Mouse (Mus musculus): ENCODE measurements around the gene Hist2h3c1. TPM values are rescaled to one million over a fixed set of nuclear protein-coding genes. Genes with fewer than 3 reads are reported as not detected.
A peak's percentile ranks its signal among the peaks of the same experiment; 100 is the strongest.
"Not testable (repeated sequence)": the region's sequence is repeated elsewhere in the genome, so short reads cannot be mapped to it uniquely, and the experiment has no call there.

Hist2h3c1 gene
- 0.71 and 0.91 TPM in 2 replicates for polyA plus RNA-seq (2016; fragmentation: Nextera tagmentation; extraction: Ambion mirVana)

DNA sequence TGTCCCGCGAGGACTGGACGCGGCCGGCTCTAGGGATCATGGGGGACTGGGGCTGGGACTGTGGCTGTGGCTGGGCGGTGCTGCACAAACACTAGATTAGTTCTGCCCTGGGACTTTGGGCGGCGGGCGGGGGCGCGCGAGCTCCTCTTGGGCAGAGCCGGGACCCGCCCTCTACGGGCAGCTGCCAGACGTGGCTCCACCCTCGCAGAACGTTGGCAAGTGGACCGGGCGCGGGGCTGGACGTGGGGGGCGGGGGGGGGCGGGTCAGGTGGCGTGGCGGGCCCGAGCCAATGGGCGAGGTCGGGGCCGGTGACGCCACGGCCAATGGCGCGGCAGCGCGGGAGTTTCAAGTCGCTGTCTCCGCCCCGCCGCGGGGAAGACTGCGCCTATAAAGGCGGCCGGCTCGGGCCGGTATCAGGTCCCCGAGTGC lies at the start of gene Hist2h3c1:
Hist2h3c1 (plus strand) TSS at position 259 of the 430 bp plus-strand sequence.
- H3K27me3 ChIP-seq; H3K36me3 ChIP-seq; H3K9me3 ChIP-seq (replicated peaks): not testable (repeated sequence)
- ATAC-seq (ENCODE audit: low FRiP score): peak; percentile 93
- Histone ChIP-seq H3K4me2 (replicated peaks) (peak within 1 kb of the TSS; percentile 52), H3K4me1 (peaks cover 18% of the 10 kb centered on the region), H3K9ac (peak within 1 kb of the TSS; percentile 59), H3K4me3 (peak within 1 kb of the TSS; percentile 35), H3K27ac (peak within 1 kb of the TSS; percentile 77)
- 3% methylated on average over 5 of the region's 47 CpGs for WGBS

GRCm38 (mm10) chr3:96197129-96197749 lies 49.2 kb upstream of the Hist2h3c1 start:
- under 1% methylated on average over 50 of the region's 50 CpGs for WGBS
- H3K9ac ChIP-seq: peak overlapping the region; percentile 88
- peak overlapping the region; percentile 96 for H3K4me2 ChIP-seq (replicated peaks)
- H3K27me3 ChIP-seq: peaks cover 5% of the 10 kb centered on the region; the same call in 1 of the 2 replicates
- ATAC-seq (ENCODE audit: low FRiP score): peak; percentile 96
- no peaks in the 10 kb centered on the region for H3K9me3 ChIP-seq (replicated peaks)
- peaks cover 24% of the 10 kb centered on the region for H3K36me3 ChIP-seq
- H3K4me1 ChIP-seq: peaks cover 15% of the 10 kb centered on the region
- peak overlapping the region; percentile 96 for H3K27ac ChIP-seq
- H3K4me3 ChIP-seq: peak overlapping the region; percentile 71

DNA sequence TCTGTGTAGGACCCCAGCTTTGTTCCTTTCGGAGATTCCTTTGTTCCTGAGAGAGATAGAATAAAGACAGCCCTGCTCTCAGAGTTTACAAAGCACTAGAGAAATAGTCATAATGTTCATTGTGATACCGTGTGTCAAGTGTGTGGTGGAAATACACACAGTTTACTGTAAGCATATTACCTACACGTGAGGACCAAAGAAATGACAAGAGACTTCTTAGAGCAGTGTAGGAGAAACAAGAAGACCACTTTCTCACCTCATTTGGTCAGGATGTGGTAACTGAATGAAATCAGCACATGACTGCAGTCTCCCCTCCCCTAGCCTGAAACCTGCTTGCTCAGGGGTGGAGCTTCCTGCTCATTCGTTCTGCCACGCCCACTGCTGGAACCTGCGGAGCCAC lies 48.3 kb upstream of the Hist2h3c1 start:
- ATAC-seq (ENCODE audit: low FRiP score): peak; percentile 8; the same call in 1 of the 2 replicates
- WGBS: 3% methylated on average over 6 of the region's 6 CpGs
- H3K9ac ChIP-seq: 0 out of 2 replicates have a peak overlapping the region, but pooled peaks have one; percentile 28
- peaks cover 5% of the 10 kb centered on the region; the same call in 1 of the 2 replicates for H3K27me3 ChIP-seq
- no peaks in the 10 kb centered on the region for H3K9me3 ChIP-seq (replicated peaks)
- H3K27ac ChIP-seq: peak overlapping the region; percentile 40; the same call in 1 of the 2 replicates
- peaks cover 15% of the 10 kb centered on the region for H3K4me1 ChIP-seq
- H3K36me3 ChIP-seq: peaks cover 22% of the 10 kb centered on the region
- peak overlapping the region; percentile 96 for H3K4me2 ChIP-seq (replicated peaks)
- H3K4me3 ChIP-seq: peak overlapping the region; percentile 71; the same call in 1 of the 2 replicates

- Histone ChIP-seq H3K4me1 (peaks cover 15% of the 10 kb centered on the region), H3K4me2 (replicated peaks) (peak overlapping the region; percentile 96; the same call in 1 of the 2 replicates), H3K36me3 (peaks cover 16% of the 10 kb centered on the region)
- 28% methylated on average over 8 of the region's 8 CpGs for WGBS
- H3K4me3 ChIP-seq; H3K9ac ChIP-seq; H3K27ac ChIP-seq; H3K9me3 ChIP-seq (replicated peaks); ATAC-seq (ENCODE audit: low FRiP score); H3K27me3 ChIP-seq: not testable (repeated sequence)
Measured at GRCm38 (mm10) chr3:96198601-96199251, 47.8 kb upstream of the Hist2h3c1 start.

DNA sequence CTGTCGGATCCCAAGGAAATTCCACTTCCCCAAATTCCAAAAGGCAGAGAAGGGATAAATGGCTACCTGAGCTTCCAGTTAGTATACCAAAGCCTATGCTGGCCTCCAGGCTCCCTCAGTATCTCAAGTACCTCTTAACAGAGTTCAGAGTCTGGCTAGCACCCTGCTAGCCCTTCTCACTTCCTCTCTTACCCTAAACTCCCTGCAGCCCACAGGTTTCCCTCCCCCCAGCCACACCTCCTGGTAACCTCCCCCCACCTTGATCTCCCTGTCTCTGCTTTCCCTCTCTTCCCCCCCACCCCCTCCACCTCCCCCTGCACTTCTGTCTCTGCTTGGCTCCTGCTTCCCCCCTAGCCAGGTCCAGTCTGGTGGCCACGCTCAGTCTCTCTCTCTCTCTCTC lies 46.8 kb upstream of the Hist2h3c1 start:
- Histone ChIP-seq H3K27me3 (peaks cover 5% of the 10 kb centered on the region; the same call in 1 of the 2 replicates), H3K4me2 (replicated peaks) (no peak overlapping the region), H3K4me3 (no peak overlapping the region), H3K27ac (no peak overlapping the region), H3K36me3 (peaks cover 6% of the 10 kb centered on the region; the same call in 1 of the 2 replicates), H3K9ac (no peak overlapping the region), H3K4me1 (peaks cover 15% of the 10 kb centered on the region), H3K9me3 (replicated peaks) (no peaks in the 10 kb centered on the region)
- WGBS: 76% methylated on average over 2 of the region's 2 CpGs
- no peak for ATAC-seq (ENCODE audit: low FRiP score)

- Histone ChIP-seq H3K9me3 (replicated peaks) (no peaks in the 10 kb centered on the region), H3K9ac (no peak overlapping the region), H3K4me2 (replicated peaks) (no peak overlapping the region), H3K27me3 (peaks cover 5% of the 10 kb centered on the region; the same call in 1 of the 2 replicates), H3K36me3 (no peaks in the 10 kb centered on the region), H3K27ac (no peak overlapping the region), H3K4me1 (no peaks in the 10 kb centered on the region), H3K4me3 (no peak overlapping the region)
- WGBS: 85% methylated on average over 3 of the region's 3 CpGs
- ATAC-seq (ENCODE audit: low FRiP score): no peak
Measured at GRCm38 (mm10) chr3:96207819-96208218, 38.7 kb upstream of the Hist2h3c1 start.

- no peak overlapping the region for H3K27ac ChIP-seq
- WGBS: 28% methylated on average over 15 of the region's 15 CpGs
- H3K4me1 ChIP-seq: no peaks in the 10 kb centered on the region
- peaks cover 7% of the 10 kb centered on the region; the same call in 1 of the 2 replicates for H3K27me3 ChIP-seq
- ATAC-seq (ENCODE audit: low FRiP score): no peak
- no peak overlapping the region for H3K9ac ChIP-seq
- no peak overlapping the region for H3K4me2 ChIP-seq (replicated peaks)
- no peaks in the 10 kb centered on the region for H3K9me3 ChIP-seq (replicated peaks)
- no peak overlapping the region for H3K4me3 ChIP-seq
- no peaks in the 10 kb centered on the region for H3K36me3 ChIP-seq
Measured at GRCm38 (mm10) chr3:96209242-96209641, 37.2 kb upstream of the Hist2h3c1 start.

DNA sequence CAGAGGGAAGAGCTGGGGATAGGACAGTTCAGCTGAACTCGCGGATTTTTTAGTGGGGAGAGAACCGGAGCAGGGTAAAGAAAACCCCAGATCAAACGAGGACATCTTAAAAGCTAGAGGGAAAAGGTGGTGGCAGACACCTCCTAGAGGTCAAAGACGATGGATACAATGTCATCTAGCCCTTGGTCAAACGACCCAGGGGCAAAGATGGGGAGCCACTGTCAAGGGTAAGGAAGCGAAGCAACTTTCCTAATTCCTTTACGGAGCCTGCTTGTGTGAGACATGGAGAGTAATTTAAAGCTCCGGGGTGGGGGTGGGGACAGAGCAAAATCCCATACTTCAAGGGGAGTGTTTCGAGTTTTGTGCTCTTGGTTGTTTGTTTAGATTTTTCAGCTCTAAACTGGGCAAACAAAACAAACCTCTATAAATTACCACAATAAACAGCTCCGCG lies 27.3 kb upstream of the Hist2h3c1 start:
- H3K27me3 ChIP-seq: no peaks in the 10 kb centered on the region
- H3K4me3 ChIP-seq: peak overlapping the region; percentile 61
- H3K9me3 ChIP-seq (replicated peaks): no peaks in the 10 kb centered on the region
- peak; percentile 62 for ATAC-seq (ENCODE audit: low FRiP score)
- peak overlapping the region; percentile 87 for H3K4me2 ChIP-seq (replicated peaks)
- H3K36me3 ChIP-seq: no peaks in the 10 kb centered on the region
- H3K9ac ChIP-seq: peak overlapping the region; percentile 79
- under 1% methylated on average over 12 of the region's 12 CpGs for WGBS
- peaks cover 22% of the 10 kb centered on the region for H3K4me1 ChIP-seq
- H3K27ac ChIP-seq: peak overlapping the region; percentile 98

DNA sequence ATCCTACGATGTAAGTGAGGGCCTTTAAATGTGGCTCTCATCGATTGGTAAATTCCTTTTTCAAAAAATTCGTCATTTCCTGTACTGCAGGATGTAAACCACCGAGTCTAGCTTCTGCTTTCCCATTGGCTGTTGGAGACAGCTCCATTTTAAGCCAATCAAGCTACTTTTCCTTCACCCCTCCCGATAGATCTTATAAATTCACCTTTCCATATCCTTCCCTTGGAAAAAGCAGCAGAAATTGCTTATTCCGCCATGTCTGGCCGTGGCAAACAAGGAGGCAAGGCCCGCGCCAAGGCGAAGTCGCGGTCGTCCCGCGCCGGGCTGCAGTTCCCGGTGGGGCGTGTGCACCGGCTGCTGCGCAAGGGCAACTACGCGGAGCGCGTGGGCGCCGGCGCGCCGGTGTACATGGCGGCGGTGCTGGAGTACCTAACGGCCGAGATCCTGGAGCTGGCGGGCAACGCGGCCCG lies 26.8 kb upstream of the Hist2h3c1 start, which contains the start of the genes Bola1 and Hist2h2ab:
Bola1 (minus strand) TSS at position 49 of the 470 bp plus-strand sequence.
Hist2h2ab (plus strand) TSS at position 205 of the 470 bp plus-strand sequence.
- under 1% methylated on average over 37 of the region's 37 CpGs for WGBS
- Histone ChIP-seq H3K4me2 (replicated peaks) (peak within 1 kb of the TSS; percentile 87), H3K4me3 (peak within 1 kb of the TSS; percentile 61), H3K9ac (peak within 1 kb of the TSS; percentile 79), H3K4me1 (peaks cover 23% of the 10 kb centered on the region), H3K36me3 (no peaks in the 10 kb centered on the region), H3K27me3 (no peaks in the 10 kb centered on the region), H3K27ac (peak within 1 kb of the TSS; percentile 98), H3K9me3 (replicated peaks) (no peaks in the 10 kb centered on the region)
- ATAC-seq (ENCODE audit: low FRiP score): peak; percentile 93

- not testable (repeated sequence) for H3K36me3 ChIP-seq; H3K9me3 ChIP-seq (replicated peaks); H3K27me3 ChIP-seq
- under 1% methylated on average over 42 of the region's 47 CpGs for WGBS
- peak; percentile 30 for ATAC-seq (ENCODE audit: low FRiP score)
- H3K4me3 ChIP-seq: peak overlapping the region; percentile 61
- peak overlapping the region; percentile 98 for H3K27ac ChIP-seq
- peak overlapping the region; percentile 79 for H3K9ac ChIP-seq
- H3K4me1 ChIP-seq: peaks cover 23% of the 10 kb centered on the region
- peak overlapping the region; percentile 87 for H3K4me2 ChIP-seq (replicated peaks)
Measured at GRCm38 (mm10) chr3:96220131-96220764, 26.2 kb upstream of the Hist2h3c1 start.

- H3K4me2 ChIP-seq (replicated peaks): peak within 1 kb of the TSS; percentile 87
- H3K4me3 ChIP-seq: peak within 1 kb of the TSS; percentile 61
- H3K4me1 ChIP-seq: peaks cover 24% of the 10 kb centered on the region
- H3K27me3 ChIP-seq: no peaks in the 10 kb centered on the region
- H3K36me3 ChIP-seq: no peaks in the 10 kb centered on the region
- peak; percentile 73 for ATAC-seq (ENCODE audit: low FRiP score)
- WGBS: under 1% methylated on average over 43 of the region's 43 CpGs
- peak within 1 kb of the TSS; percentile 98 for H3K27ac ChIP-seq
- peak within 1 kb of the TSS; percentile 79 for H3K9ac ChIP-seq
- H3K9me3 ChIP-seq (replicated peaks): no peaks in the 10 kb centered on the region
Measured at GRCm38 (mm10) chr3:96220765-96221639, 25.5 kb upstream of the Hist2h3c1 start, which contains the start of the genes Hist2h2ac and Hist2h2be. Gene Hist2h2ac, minus strand, starts transcription at chr3:96220880. Gene Hist2h2be, plus strand, starts transcription at chr3:96221119.
